Mouse (Mus musculus): ENCODE data around the gene Fam47e. TPM values are rescaled to one million over a fixed set of nuclear protein-coding genes. Genes with fewer than 3 reads are reported as not detected.

Fam47e gene
- total and polyA plus RNA-seq, 3 experiments: not detected

DNA sequence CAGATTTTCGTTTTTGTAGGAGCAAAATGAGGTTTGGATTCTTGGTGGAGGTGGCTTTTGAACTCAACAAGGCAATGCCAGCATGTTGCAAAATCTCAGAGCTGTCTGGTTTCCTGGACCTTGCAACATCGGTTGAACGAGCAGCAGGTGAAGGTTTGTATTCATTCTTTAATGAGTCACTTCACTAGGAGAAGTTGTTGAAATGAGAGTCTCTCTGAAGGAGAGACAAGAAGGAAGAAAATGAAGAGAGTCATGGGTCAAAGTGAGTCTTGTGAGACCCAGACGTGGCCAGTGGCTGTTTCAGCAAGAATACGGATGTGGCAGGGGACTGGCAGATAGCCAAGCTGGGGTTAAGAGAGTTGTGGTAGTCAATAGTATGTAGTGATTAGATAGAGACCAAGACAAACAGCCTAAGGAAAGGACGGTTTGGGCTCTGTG is 30.0 kb upstream of the Fam47e start:
- peak; percentile 80 for DNase-seq (ENCODE audit: low read depth, low spot score)
- Histone ChIP-seq H3K4me1 (ENCODE audit: control insufficient read depth in 1 of 2, insufficient read depth in 2 of 2, low read length in 2 of 2) (peaks cover 3 to 13% of the 10 kb centered on the region in 2 experiments; a peak in 3 of 4 replicates), H3K9me3 (replicated peaks; ENCODE audit: insufficient read depth, low read length) (no peaks in the 10 kb centered on the region), H3K4me3 (ENCODE audit: control insufficient read depth in 1 of 2, insufficient read depth in 1 of 2, low read depth in 2 of 2, low read length in 2 of 2) (peak overlapping the region; percentile 2 to 33), H3K79me2 (ENCODE audit: control insufficient read depth, insufficient read depth, low read length, poor library complexity) (no peaks in the 10 kb centered on the region), H3K27me3 (ENCODE audit: control insufficient read depth in 1 of 2, insufficient read depth in 2 of 2, low read length in 2 of 2) (no peaks in the 10 kb centered on the region), H3K9ac (ENCODE audit: control insufficient read depth, low read depth, low read length, poor library complexity, severe bottlenecking) (no peak overlapping the region), H3K36me3 (ENCODE audit: control insufficient read depth in 1 of 2, insufficient read depth in 2 of 2, low read length in 2 of 2) (peaks cover 0 to 9% of the 10 kb centered on the region in 2 experiments; a peak in 2 of 4 replicates), H3K27ac (ENCODE audit: control insufficient read depth, low read depth, low read length) (no peak overlapping the region)
- TF ChIP-seq POLR2A (IDR thresholded peaks at IDR 0.05; ENCODE audit: control insufficient read depth in 1 of 2, insufficient read depth in 1 of 2, low read depth in 1 of 2, low read length in 2 of 2, poor library complexity in 1 of 2) (no peak), UBTF (IDR thresholded peaks at IDR 0.05; ENCODE audit: borderline replicate concordance, insufficient read depth, low read depth, low read length) (no peak), ETS1 (IDR thresholded peaks at IDR 0.05; ENCODE audit: low read depth, low read length) (peak; percentile 42; the same call in 1 of the 2 replicates), RAD21 (IDR thresholded peaks at IDR 0.05; ENCODE audit: low read depth, low read length) (no peak), BHLHE40 (IDR thresholded peaks at IDR 0.05; ENCODE audit: borderline replicate concordance, low read depth, low read length) (peak; percentile 6; the same call in 1 of the 2 replicates), KAT2A (conservative IDR thresholded peaks at IDR 0.05; ENCODE audit: low read depth, low read length) (no peak), TAL1 (IDR thresholded peaks at IDR 0.05; ENCODE audit: low read length) (no peak), NELFE (IDR thresholded peaks at IDR 0.05; ENCODE audit: low read depth, low read length) (no peak), ZNF384 (IDR thresholded peaks at IDR 0.05; ENCODE audit: low read depth, low read length) (no peak), NRF1 (IDR thresholded peaks at IDR 0.05; ENCODE audit: insufficient read depth, low read depth, low read length, poor library complexity, severe bottlenecking) (no peak), TCF12 (IDR thresholded peaks at IDR 0.05; ENCODE audit: low read depth, low read length) (peak; percentile 54), GATA1 (IDR thresholded peaks at IDR 0.05; ENCODE audit: low read depth, low read length) (peak; percentile 53), JUND (IDR thresholded peaks at IDR 0.05; ENCODE audit: low read depth, low read length) (no peak), USF2 (IDR thresholded peaks at IDR 0.05; ENCODE audit: borderline replicate concordance in 1 of 2, insufficient read depth in 1 of 2, low read depth in 1 of 2, low read length in 2 of 2) (no peak), MAZ (IDR thresholded peaks at IDR 0.05; ENCODE audit: low read depth, low read length) (no peak), MAFK (IDR thresholded peaks at IDR 0.05; ENCODE audit: borderline replicate concordance, low read depth, low read length) (no peak), TBP (IDR thresholded peaks at IDR 0.05; ENCODE audit: low read depth, low read length) (0 out of 2 replicates have a peak, but pooled peaks have one; percentile 14), MXI1 (IDR thresholded peaks at IDR 0.05; ENCODE audit: low read depth, low read length) (no peak), CHD2 (IDR thresholded peaks at IDR 0.05; ENCODE audit: low read length) (no peak), ZMIZ1 (IDR thresholded peaks at IDR 0.05; ENCODE audit: low read depth, low read length) (no peak), MAX (IDR thresholded peaks at IDR 0.05; ENCODE audit: low read length) (no peak), MYB (IDR thresholded peaks at IDR 0.05; ENCODE audit: low read depth, low read length) (peak; percentile 83), EP300 (IDR thresholded peaks at IDR 0.05; ENCODE audit: low read depth in 1 of 2, low read length in 2 of 2) (peak; percentile 79 to 85), RCOR1 (IDR thresholded peaks at IDR 0.05; ENCODE audit: low read depth, low read length) (peak; percentile 73; the same call in 1 of the 2 replicates), ELF1 (IDR thresholded peaks at IDR 0.05; ENCODE audit: low read depth, low read length) (no peak), GABPA (IDR thresholded peaks at IDR 0.05; ENCODE audit: low read depth, low read length) (no peak)

All from MEL (cell line).